Mouse (Mus musculus) megakaryocyte, embryonic 14.5 days (primary cell): ENCODE results near the gene Rybp.

Experiments used
- FLI1 ChIP-seq: IDR thresholded peaks from 2 replicates; pipeline ENCODE4 v1.6.1; 2012; ENCODE audit warnings: low read length, inconsistent platforms, mixed read lengths
- GATA1 ChIP-seq: IDR thresholded peaks from 3 replicates; pipeline ENCODE4 v1.6.1; 2012; ENCODE audit warnings: mixed read lengths, low read length, inconsistent platforms, borderline replicate concordance

DNA sequence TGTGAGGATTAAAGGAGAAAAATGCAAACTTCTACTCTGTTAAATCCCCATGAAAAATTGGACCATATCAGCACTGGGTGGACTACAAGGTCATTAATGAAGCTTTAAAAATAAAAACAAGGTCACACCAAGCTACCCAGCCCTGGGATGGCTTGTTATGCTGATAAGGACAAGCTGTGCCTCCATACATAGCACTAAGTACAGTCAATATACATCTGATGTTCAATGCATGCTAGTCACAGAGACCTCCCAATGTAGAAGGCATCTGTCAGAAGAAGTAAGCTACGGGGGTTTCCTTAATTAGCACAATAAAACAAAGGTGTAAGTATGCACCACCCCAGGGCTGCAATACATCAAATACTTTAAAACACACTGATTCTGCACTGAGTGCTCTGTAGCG, 16.5 kb downstream of the Rybp start:
- TF ChIP-seq GATA1 (no peak), FLI1 (no peak)
